Mouse (Mus musculus) stomach, postnatal 0 days (tissue): ENCODE data around the gene Wdr24.

ENCODE experiments used
- CTCF ChIP-seq: IDR thresholded peaks from 2 replicates; pipeline ENCODE4 v1.5.1; 2016; ENCODE audit warnings: antibody characterized with exemption, low read depth, mild to moderate bottlenecking, moderate library complexity
- EP300 ChIP-seq: optimal IDR thresholded peaks from 2 replicates; pipeline ENCODE3; 2016; ENCODE audit warnings: antibody characterized with exemption

DNA sequence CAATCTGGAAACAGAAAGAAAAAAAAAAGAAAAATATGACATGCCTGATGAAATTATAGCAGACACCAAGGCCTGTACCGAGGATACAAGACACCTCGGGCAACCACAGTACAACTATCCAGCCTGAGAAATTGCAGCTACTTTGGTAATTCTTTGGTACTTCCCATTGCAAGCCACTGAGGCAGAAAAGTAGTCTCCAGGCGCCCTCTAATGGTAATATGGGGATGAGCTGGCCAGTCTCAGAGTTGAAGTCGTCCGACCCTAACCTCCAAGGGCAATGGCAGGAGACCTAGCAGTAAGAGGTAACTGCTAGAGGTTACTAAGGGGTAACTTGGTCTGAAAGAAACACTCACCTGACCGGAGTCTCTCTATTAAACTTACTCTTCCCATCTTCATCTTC lies 22.4 kb upstream of the Wdr24 start:
- TF ChIP-seq CTCF, result peak; percentile 95
- no peak for TF ChIP-seq EP300
